Mouse (Mus musculus) stomach, postnatal 0 days (tissue): Measurements from ENCODE around the gene Ikzf5.
"Not testable (repeated sequence)": the region's sequence is repeated elsewhere in the genome, so short reads cannot be mapped to it uniquely, and the experiment has no call there.

Source experiments
- CTCF ChIP-seq: IDR thresholded peaks from 2 replicates; pipeline ENCODE4 v1.5.1; 2016; ENCODE audit warnings: antibody characterized with exemption, low read depth, mild to moderate bottlenecking, moderate library complexity
- EP300 ChIP-seq: optimal IDR thresholded peaks from 2 replicates; pipeline ENCODE3; 2016; ENCODE audit warnings: antibody characterized with exemption

GRCm38 (mm10) chr7:131416742-131417141 is 6.4 kb upstream of the Ikzf5 start:
- TF ChIP-seq EP300, CTCF: not testable (repeated sequence)
